Comparison of ENCODE assay signal across 8 mouse cellular contexts in genomic region chr5:139745771-139746170, GRCm38 (mm10). TPM values are rescaled to one million over a fixed set of nuclear protein-coding genes. Genes with fewer than 3 reads are reported as not detected.
DNase-seq lines count a peak whose midpoint lies in the region; ATAC-seq and TF ChIP-seq lines count a peak whose summit lies in the region.

No protein-coding gene starts in this region.

- TF ChIP-seq POLR2A in bone marrow, adult 2 months (IDR thresholded peaks at IDR 0.05; ENCODE audit: borderline replicate concordance, control insufficient read depth, low read depth, low read length) = no peak

- peak; percentile 59 for DNase-seq in right cerebral cortex, postnatal 14 days
- DNase-seq in right cerebral cortex, postnatal 36 days (ENCODE audit: low spot score in 2 of 2) = no peak
- DNase-seq in lung, adult 18-20 months = peak; percentile 60 to 72
- peak; percentile 53 for DNase-seq in spleen, adult 12 weeks (ENCODE audit: low spot score)
- no peak for DNase-seq in gastrocnemius, postnatal 14 days

- H3K4me1 ChIP-seq in bone marrow, adult 2 months (ENCODE audit: control insufficient read depth, insufficient read depth, low read length) = no peaks in the 10 kb centered on the region; the same call in 1 of the 2 replicates
- no peaks in the 10 kb centered on the region for H3K4me1 ChIP-seq in intestine, postnatal 0 days (replicated peaks; ENCODE audit: control insufficient read depth, insufficient read depth, low read length)

- peaks cover 5% of the 10 kb centered on the region; the same call in 1 of the 2 replicates for H3K36me3 ChIP-seq in intestine, postnatal 0 days (ENCODE audit: control insufficient read depth, insufficient read depth)

- H3K27ac ChIP-seq in bone marrow, adult 2 months (ENCODE audit: control insufficient read depth, insufficient read depth, low read depth, low read length, poor library complexity) = no peak overlapping the region
- no peak overlapping the region for H3K27ac ChIP-seq in intestine, postnatal 0 days (ENCODE audit: low read depth, low read length)

- H3K9me3 ChIP-seq in intestine, postnatal 0 days (ENCODE audit: control insufficient read depth) = no peaks in the 10 kb centered on the region

- TF ChIP-seq CTCF in bone marrow, adult 2 months (IDR thresholded peaks at IDR 0.05; ENCODE audit: control insufficient read depth, insufficient read depth, low read length) = peak; percentile 91
- peak; percentile 97 for TF ChIP-seq CTCF in intestine, postnatal 0 days (IDR thresholded peaks at IDR 0.05; ENCODE audit: low read depth)

- intact Hi-C loops in gastrocnemius, postnatal 14 days (cut with DNase I; ENCODE audit: low total_unique reads) = no loop called here

- 4% methylated on average over 3 of the region's 3 CpGs for WGBS in bone marrow, adult 2 months
- 3% methylated on average over 3 of the region's 3 CpGs for WGBS in intestine, postnatal 0 days

- H3K27me3 ChIP-seq in intestine, postnatal 0 days (replicated peaks; ENCODE audit: control insufficient read depth, insufficient read depth, low read length) = no peaks in the 10 kb centered on the region

- no peak overlapping the region for H3K4me2 ChIP-seq in intestine, postnatal 0 days (replicated peaks; ENCODE audit: low read depth)

- H3K9ac ChIP-seq in intestine, postnatal 0 days (ENCODE audit: low read depth, low read length) = no peak overlapping the region

- H3K4me3 ChIP-seq in bone marrow, adult 2 months (replicated peaks; ENCODE audit: control insufficient read depth, low read depth, low read length) = no peak overlapping the region
- H3K4me3 ChIP-seq in intestine, postnatal 0 days (ENCODE audit: low read depth, low read length) = no peak overlapping the region

- peak; percentile 72 for ATAC-seq in granulocyte monocyte progenitor cell, adult 5-6 weeks (replicated peaks; ENCODE audit: poor library complexity, severe bottlenecking)
- ATAC-seq in intestine, postnatal 0 days = peak; percentile 79

RNA-seq across cellular contexts. Expression of gene Micall2, which starts 9.6 kb away (rescaled TPM):
- polyA plus RNA-seq in bone marrow, adult 2 months (2011; ENCODE audit: insufficient read depth, insufficient read length, low replicate concordance, missing spikeins) = 20.3 and 28.0 TPM in 2 replicates
- total RNA-seq in granulocyte monocyte progenitor cell, adult 5-6 weeks (2014; fragmentation: Nextera tagmentation) = 8.3 and 9.7 TPM in 2 replicates
- 2.8 and 3.9 TPM in 2 replicates for total RNA-seq in granulocyte monocyte progenitor cell, adult 5-6 weeks (2017)
- 12.8 and 13.0 TPM in 2 replicates for polyA plus RNA-seq in intestine, postnatal 0 days (2015; fragmentation: Nextera tagmentation; extraction: Ambion mirVana)
- total RNA-seq in gastrocnemius, postnatal 14 days (2021) = 1 to 10 TPM; 3.0 to 3.1 TPM

RNA-seq across cellular contexts. Expression of gene Ints1, which starts 29.7 kb away (rescaled TPM):
- 63.3 and 108 TPM in 2 replicates for polyA plus RNA-seq in bone marrow, adult 2 months (2011; ENCODE audit: insufficient read depth, insufficient read length, low replicate concordance, missing spikeins)
- total RNA-seq in granulocyte monocyte progenitor cell, adult 5-6 weeks (2014; fragmentation: Nextera tagmentation) = 85.9 and 93.1 TPM in 2 replicates
- 46.7 and 53.4 TPM in 2 replicates for total RNA-seq in granulocyte monocyte progenitor cell, adult 5-6 weeks (2017)
- 9.9 and 12.7 TPM in 2 replicates for polyA plus RNA-seq in intestine, postnatal 0 days (2015; fragmentation: Nextera tagmentation; extraction: Ambion mirVana)
- total RNA-seq in gastrocnemius, postnatal 14 days (2021) = 10 to 100 TPM; 36.1 to 36.4 TPM

RNA-seq across cellular contexts. Expression of gene Mafk, which starts 45.5 kb away (rescaled TPM):
- 37.3 and 53.2 TPM in 2 replicates for polyA plus RNA-seq in bone marrow, adult 2 months (2011; ENCODE audit: insufficient read depth, insufficient read length, low replicate concordance, missing spikeins)
- total RNA-seq in granulocyte monocyte progenitor cell, adult 5-6 weeks (2014; fragmentation: Nextera tagmentation) = 12.1 and 18.5 TPM in 2 replicates
- total RNA-seq in granulocyte monocyte progenitor cell, adult 5-6 weeks (2017) = 18.5 and 23.0 TPM in 2 replicates
- polyA plus RNA-seq in intestine, postnatal 0 days (2015; fragmentation: Nextera tagmentation; extraction: Ambion mirVana) = 23.1 and 25.5 TPM in 2 replicates
- total RNA-seq in gastrocnemius, postnatal 14 days (2021) = 10 to 100 TPM; 11.1 to 13.6 TPM

Comparison
In these comparisons a context has a peak if more than half of its experiments do, and no peak if none do; other contexts are left out.
1. DNase-seq: peak in right cerebral cortex, postnatal 14 days (single experiment), lung, adult 18-20 months (2 of 2) and spleen, adult 12 weeks (single experiment); none in right cerebral cortex, postnatal 36 days (0 of 2) and gastrocnemius, postnatal 14 days (single experiment).